Mouse (Mus musculus) B cell, adult 67 days (primary cell): ENCODE results near the gene Rbm4. TPM values are rescaled to one million over a fixed set of nuclear protein-coding genes. Genes with fewer than 3 reads are reported as not detected.

Source experiments
- total RNA-seq, 2 experiments: library from RNA; stranded (reverse); gene quantifications; 4 replicates each; pipeline ENCODE4 v1.2.4; 2023

Rbm4 gene
- total RNA-seq: 10 to 100 TPM; 69.7 to 74.8 TPM

GRCm38 (mm10) chr19:4793831-4794422, at the start of gene Rbm4:
Gene Rbm4, minus strand, starts transcription at chr19:4793901.

GRCm38 (mm10) chr19:4839149-4839548, 45.4 kb upstream of the Rbm4 start, which contains the start of the genes Ccs and Ccdc87:
Gene Ccs, minus strand, starts transcription at chr19:4839332.
Gene Ccdc87, plus strand, starts transcription at chr19:4839366.

GRCm38 (mm10) chr19:4811063-4811908, 17.6 kb upstream of the Rbm4 start, which contains the start of the genes Gm21992 and Rbm14:
Gene Gm21992, minus strand, starts transcription at chr19:4811612.
Gene Rbm14, minus strand, starts transcription at chr19:4811634.

GRCm38 (mm10) chr19:4756193-4756911, 37.3 kb downstream of the Rbm4 start, which contains the start of gene Rbm4b:
Gene Rbm4b, plus strand, starts transcription at chr19:4756497.

Other genes starting within 250 kb of the Rbm4 start
- gene Lrfn4, start 178.2 kb downstream of the Rbm4 start, total RNA-seq: under 1 TPM; 0.17 to 0.30 TPM
- gene Rce1, start 168.3 kb downstream of the Rbm4 start, total RNA-seq: 10 to 100 TPM; 53.8 to 58.0 TPM
- gene Gm960, start 95.2 kb downstream of the Rbm4 start, total RNA-seq: not detected
- gene Sptbn2, start 82.7 kb downstream of the Rbm4 start, total RNA-seq: not detected
- 10 to 100 TPM; 27.3 to 27.7 TPM for gene Rbm4b, start 37.4 kb downstream of the Rbm4 start, total RNA-seq
- 10 to 100 TPM; 36.7 to 45.2 TPM for gene Gm21992, start 17.7 kb upstream of the Rbm4 start, total RNA-seq
- gene Rbm14, start 17.7 kb upstream of the Rbm4 start, total RNA-seq: 10 to 100 TPM; 63.8 to 98.1 TPM
- 10 to 100 TPM; 23.0 to 24.4 TPM for gene Ccs, start 45.4 kb upstream of the Rbm4 start, total RNA-seq
- not detected for gene Ccdc87, start 45.5 kb upstream of the Rbm4 start, total RNA-seq
- gene Ctsf, start 61.2 kb upstream of the Rbm4 start, total RNA-seq: under 1 TPM in 1 of 2 experiments, not detected in 1; 0.87 TPM
- not detected for gene Actn3, start 84.0 kb upstream of the Rbm4 start, total RNA-seq
- gene Zdhhc24, start 84.8 kb upstream of the Rbm4 start, total RNA-seq: 1 to 10 TPM; 7.9 to 9.3 TPM
- 1 to 10 TPM; 4.1 to 4.3 TPM for gene Bbs1, start 112.7 kb upstream of the Rbm4 start, total RNA-seq
- 10 to 100 TPM; 78.9 to 86.2 TPM for gene Dpp3, start 134.4 kb upstream of the Rbm4 start, total RNA-seq
- gene Peli3, start 149.2 kb upstream of the Rbm4 start, total RNA-seq: 1 to 10 TPM; 1.7 to 4.2 TPM
- gene Mrpl11, start 168.2 kb upstream of the Rbm4 start, total RNA-seq: 10 to 100 TPM; 22.0 to 39.4 TPM
- gene Npas4, start 196.4 kb upstream of the Rbm4 start, total RNA-seq: not detected
- 1 to 10 TPM; 5.6 to 9.4 TPM for gene Slc29a2, start 230.0 kb upstream of the Rbm4 start, total RNA-seq
- 1 to 10 TPM; 4.8 TPM for gene B4gat1, start 244.9 kb upstream of the Rbm4 start, total RNA-seq
- 1 to 10 TPM; 1.2 to 2.8 TPM for gene AC124502.3, start 245.0 kb upstream of the Rbm4 start, total RNA-seq
- gene Brms1, start 247.5 kb upstream of the Rbm4 start, total RNA-seq: 10 to 100 TPM; 63.7 to 71.9 TPM